Mouse (Mus musculus) right cerebral cortex, postnatal 25 days (tissue): ENCODE results near the gene Runx3.

Experiments
- DNase-seq: peaks from one replicate; pipeline ENCODE4 v3.0.0; 2022

Gene Runx3

GRCm38 (mm10) chr4:135115426-135116170 is 4.9 kb upstream of the Runx3 start:
- DNase-seq: no peak

GRCm38 (mm10) chr4:135116391-135116790 is 4.1 kb upstream of the Runx3 start:
- DNase-seq: no peak

GRCm38 (mm10) chr4:135117846-135118245 is 2.6 kb upstream of the Runx3 start:
- no peak for DNase-seq

GRCm38 (mm10) chr4:135118855-135119474 is 1.5 kb upstream of the Runx3 start:
- DNase-seq: no peak

GRCm38 (mm10) chr4:135123721-135124120 is 3.3 kb downstream of the Runx3 start:
- DNase-seq: no peak

GRCm38 (mm10) chr4:135124732-135125131 is 4.3 kb downstream of the Runx3 start:
- no peak for DNase-seq

- no peak for DNase-seq
These were observed 4.7 kb downstream of the Runx3 start for GRCm38 (mm10) chr4:135125152-135125551.

- no peak for DNase-seq
These were observed 5.9 kb downstream of the Runx3 start for GRCm38 (mm10) chr4:135126385-135126784.

- DNase-seq: no peak
These were observed 8.5 kb downstream of the Runx3 start for GRCm38 (mm10) chr4:135128841-135129520.

GRCm38 (mm10) chr4:135130156-135130555 is 9.7 kb downstream of the Runx3 start:
- DNase-seq: no peak

- no peak for DNase-seq
These were observed 10.7 kb downstream of the Runx3 start for GRCm38 (mm10) chr4:135131145-135131544.

- no peak for DNase-seq
These were observed 12.3 kb downstream of the Runx3 start for GRCm38 (mm10) chr4:135132797-135133196.

- no peak for DNase-seq
These were observed 13.3 kb downstream of the Runx3 start for GRCm38 (mm10) chr4:135133711-135134110.

- DNase-seq: no peak
These were observed 14.9 kb downstream of the Runx3 start for GRCm38 (mm10) chr4:135135331-135135730.

GRCm38 (mm10) chr4:135136202-135136601 is 15.8 kb downstream of the Runx3 start:
- no peak for DNase-seq

GRCm38 (mm10) chr4:135136612-135137011 is 16.2 kb downstream of the Runx3 start:
- no peak for DNase-seq

GRCm38 (mm10) chr4:135140647-135141515 is 20.4 kb downstream of the Runx3 start:
- no peak for DNase-seq

- no peak for DNase-seq
These were observed 21.3 kb downstream of the Runx3 start for GRCm38 (mm10) chr4:135141720-135142119.

- no peak for DNase-seq
These were observed 26.3 kb downstream of the Runx3 start for GRCm38 (mm10) chr4:135146734-135147133.

GRCm38 (mm10) chr4:135148660-135149059 is 28.2 kb downstream of the Runx3 start:
- no peak for DNase-seq

GRCm38 (mm10) chr4:135150031-135150801 is 29.8 kb downstream of the Runx3 start:
- DNase-seq: peak; percentile 35
